Mouse (Mus musculus) cortical plate, adult 2 months (tissue): ENCODE data around the gene Sipa1l2. TPM values are rescaled to one million over a fixed set of nuclear protein-coding genes. Genes with fewer than 3 reads are reported as not detected.

Experiments
- H3K27ac ChIP-seq: fragments of 200-500 bp; 2 replicates; pipeline ENCODE4 v1.5.1; 2012; ENCODE audit warnings: low read length, control low read depth, inconsistent platforms; ENCODE audit not compliant: insufficient read depth
- H3K4me1 ChIP-seq: fragments of 200-500 bp; 2 replicates; pipeline ENCODE4 v1.6.1; 2011; ENCODE audit warnings: low read length; ENCODE audit not compliant: control insufficient read depth, insufficient read depth
- H3K4me3 ChIP-seq: fragments of 200-500 bp; 2 replicates; pipeline ENCODE4 v1.5.1; 2011; ENCODE audit warnings: mild to moderate bottlenecking, low read length, control low read depth; ENCODE audit not compliant: insufficient read depth
- CTCF ChIP-seq: fragments of 200-500 bp; IDR thresholded peaks from 2 replicates; pipeline ENCODE4 v1.5.1; 2011; ENCODE audit warnings: mild to moderate bottlenecking, control low read depth, low read length; ENCODE audit not compliant: insufficient read depth; ENCODE audit errors: extremely low read depth
- POLR2A ChIP-seq: fragments of 200-500 bp; IDR thresholded peaks from 2 replicates; pipeline ENCODE4 v1.6.1; 2011; ENCODE audit warnings: mild to moderate bottlenecking, low read length, control low read depth; ENCODE audit not compliant: insufficient read depth; ENCODE audit errors: extremely low read depth
- polyA plus RNA-seq: library from polyadenylated mRNA; depleted of rRNA; stranded (reverse); fragments of >200 nt; gene quantifications from 2 replicates; pipeline ENCODE4 v1.2.3, GENCODE M21; 2012

Sipa1l2 gene
- polyA plus RNA-seq, 1 experiment: 22.7 TPM

- Histone ChIP-seq H3K4me1 (peaks cover 19% of the 10 kb centered on the region), H3K4me3 (no peak overlapping the region), H3K27ac (no peak overlapping the region)
- TF ChIP-seq POLR2A (no peak), CTCF (no peak)
These were observed 8.7 kb downstream of the Sipa1l2 start for GRCm38 (mm10) chr8:125560825-125561490.

GRCm38 (mm10) chr8:125559066-125559653 lies 10.4 kb downstream of the Sipa1l2 start:
- no peak for TF ChIP-seq POLR2A
- no peak for TF ChIP-seq CTCF
- Histone ChIP-seq H3K4me3 (no peak overlapping the region), H3K4me1 (peaks cover 19% of the 10 kb centered on the region), H3K27ac (0 out of 2 replicates have a peak overlapping the region, but pooled peaks have one; percentile 24)

GRCm38 (mm10) chr8:125558109-125559065 lies 11.2 kb downstream of the Sipa1l2 start:
- Histone ChIP-seq H3K4me1 (peaks cover 19% of the 10 kb centered on the region), H3K4me3 (no peak overlapping the region), H3K27ac (peak overlapping the region; percentile 62)
- TF ChIP-seq CTCF: no peak

GRCm38 (mm10) chr8:125557391-125558108 lies 12.1 kb downstream of the Sipa1l2 start:
- Histone ChIP-seq H3K4me1 (peaks cover 19% of the 10 kb centered on the region), H3K4me3 (no peak overlapping the region), H3K27ac (peak overlapping the region; percentile 36; the same call in 1 of the 2 replicates)
- TF ChIP-seq POLR2A (no peak), CTCF (no peak)

GRCm38 (mm10) chr8:125556706-125557105 lies 12.9 kb downstream of the Sipa1l2 start:
- no peak overlapping the region for H3K27ac ChIP-seq

GRCm38 (mm10) chr8:125550567-125550966 lies 19.0 kb downstream of the Sipa1l2 start:
- Histone ChIP-seq H3K4me3 (no peak overlapping the region), H3K4me1 (peaks cover 3% of the 10 kb centered on the region; the same call in 1 of the 2 replicates), H3K27ac (no peak overlapping the region)
- no peak for TF ChIP-seq POLR2A
- no peak for TF ChIP-seq CTCF

More at GRCm38 (mm10) chr8:125556706-125557105, 12.9 kb downstream of the Sipa1l2 start:
- H3K4me1 ChIP-seq: peaks cover 19% of the 10 kb centered on the region
- no peak overlapping the region for H3K4me3 ChIP-seq
- TF ChIP-seq POLR2A (no peak), CTCF (no peak)

GRCm38 (mm10) chr8:125547296-125547695 lies 22.3 kb downstream of the Sipa1l2 start:
- Histone ChIP-seq H3K4me1 (peaks cover 3% of the 10 kb centered on the region; the same call in 1 of the 2 replicates), H3K27ac (no peak overlapping the region), H3K4me3 (no peak overlapping the region)
- TF ChIP-seq POLR2A (no peak), CTCF (no peak)

- peaks cover 3% of the 10 kb centered on the region; the same call in 1 of the 2 replicates for H3K4me1 ChIP-seq
- TF ChIP-seq POLR2A (no peak), CTCF (no peak)
- no peak overlapping the region for H3K27ac ChIP-seq
- H3K4me3 ChIP-seq: no peak overlapping the region
These were observed 23.7 kb downstream of the Sipa1l2 start for GRCm38 (mm10) chr8:125545866-125546265.

GRCm38 (mm10) chr8:125542893-125543613 lies 26.6 kb downstream of the Sipa1l2 start:
- no peak overlapping the region for H3K27ac ChIP-seq
- peaks cover 6% of the 10 kb centered on the region; the same call in 1 of the 2 replicates for H3K4me1 ChIP-seq
- no peak overlapping the region for H3K4me3 ChIP-seq
- TF ChIP-seq CTCF: no peak
- no peak for TF ChIP-seq POLR2A
